Mouse (Mus musculus) midbrain, embryonic 14.5 days (tissue): Measurements from ENCODE around the gene Gm18596. TPM values are rescaled to one million over a fixed set of nuclear protein-coding genes. Genes with fewer than 3 reads are reported as not detected.

Source experiments
- polyA plus RNA-seq: library from polyadenylated mRNA; unstranded; fragments of >200 nt; fragmentation: Nextera tagmentation; extraction: Ambion mirVana; gene quantifications from 2 replicates; pipeline ENCODE4 v1.2.1, GENCODE M21; 2014

Gene Gm18596
- polyA plus RNA-seq, 1 experiment from 2014 or later: not detected

Other genes starting within 250 kb of the Gm18596 start
- 37.4 and 41.2 TPM in 2 replicates for gene Fam207a, start 226.9 kb downstream of the Gm18596 start, polyA plus RNA-seq
- gene Itgb2, start 212.4 kb downstream of the Gm18596 start, polyA plus RNA-seq: 0.49 and 0.91 TPM in 2 replicates
- 52.1 and 71.8 TPM in 2 replicates for gene Pttg1ip, start 160.9 kb downstream of the Gm18596 start, polyA plus RNA-seq
- 253 and 287 TPM in 2 replicates for gene Sumo3, start 136.5 kb downstream of the Gm18596 start, polyA plus RNA-seq
- gene Gm49325, start 136.4 kb downstream of the Gm18596 start, polyA plus RNA-seq: 16.3 TPM in 1 of 2 replicates, not detected in the other
- 55.6 and 66.6 TPM in 2 replicates for gene Ube2g2, start 120.4 kb downstream of the Gm18596 start, polyA plus RNA-seq
- 0.88 and 1.3 TPM in 2 replicates for gene Tspear, start 56.1 kb downstream of the Gm18596 start, polyA plus RNA-seq
- not detected in 2 replicates for gene Gm19402, start 51.9 kb downstream of the Gm18596 start, polyA plus RNA-seq
- gene Gm9508, start 45.4 kb downstream of the Gm18596 start, polyA plus RNA-seq: not detected in 2 replicates
- gene Gm10272, start 36.0 kb downstream of the Gm18596 start, polyA plus RNA-seq: not detected in 2 replicates
- gene Gm10024, start 31.2 kb downstream of the Gm18596 start, polyA plus RNA-seq: not detected in 2 replicates
- not detected in 2 replicates for gene Gm10142, start 26.8 kb downstream of the Gm18596 start, polyA plus RNA-seq
- gene Krtap12-1, start 22.0 kb downstream of the Gm18596 start, polyA plus RNA-seq: not detected in 2 replicates
- not detected in 2 replicates for gene Gm10100, start 16.2 kb downstream of the Gm18596 start, polyA plus RNA-seq
- not detected in 2 replicates for gene Gm9736, start 8.7 kb upstream of the Gm18596 start, polyA plus RNA-seq
- not detected in 2 replicates for gene Gm3233, start 17.0 kb upstream of the Gm18596 start, polyA plus RNA-seq
- not detected in 2 replicates for gene Gm3238, start 28.7 kb upstream of the Gm18596 start, polyA plus RNA-seq
- gene Gm7138, start 34.3 kb upstream of the Gm18596 start, polyA plus RNA-seq: not detected in 2 replicates
- not detected in 2 replicates for gene Gm3250, start 39.9 kb upstream of the Gm18596 start, polyA plus RNA-seq
- not detected in 2 replicates for gene Gm7137, start 45.6 kb upstream of the Gm18596 start, polyA plus RNA-seq
- gene Gm9639, start 52.4 kb upstream of the Gm18596 start, polyA plus RNA-seq: not detected in 2 replicates
- gene Gm19668, start 56.5 kb upstream of the Gm18596 start, polyA plus RNA-seq: not detected in 2 replicates
- not detected in 2 replicates for gene Gm9507, start 69.2 kb upstream of the Gm18596 start, polyA plus RNA-seq
- not detected in 2 replicates for gene Gm2696, start 72.0 kb upstream of the Gm18596 start, polyA plus RNA-seq
- not detected in 2 replicates for gene Krtap10-4, start 84.5 kb upstream of the Gm18596 start, polyA plus RNA-seq
- not detected in 2 replicates for gene Krtap10-10, start 93.3 kb upstream of the Gm18596 start, polyA plus RNA-seq
- gene Gm36176, start 104.2 kb upstream of the Gm18596 start, polyA plus RNA-seq: not detected in 2 replicates
- not detected in 2 replicates for gene Gm10318, start 110.2 kb upstream of the Gm18596 start, polyA plus RNA-seq
- gene Gm3285, start 119.3 kb upstream of the Gm18596 start, polyA plus RNA-seq: not detected in 2 replicates
- gene Lrrc3, start 159.9 kb upstream of the Gm18596 start, polyA plus RNA-seq: 14.3 and 15.7 TPM in 2 replicates
- 3.6 TPM in 2 replicates for gene Trpm2, start 227.9 kb upstream of the Gm18596 start, polyA plus RNA-seq
- gene 1810043G02Rik, start 235.9 kb upstream of the Gm18596 start, polyA plus RNA-seq: 41.0 and 45.3 TPM in 2 replicates